Mouse (Mus musculus) embryonic facial prominence, embryonic 12.5 days (tissue): ENCODE data around the gene Colq. TPM values are rescaled to one million over a fixed set of nuclear protein-coding genes. Genes with fewer than 3 reads are reported as not detected.

Source experiments
- ATAC-seq: fragments of 200-750 bp; cut with Nextera tagmentation; 2 replicates; pipeline ENCODE4 v1.8.0; 2017; ENCODE audit not compliant: insufficient number of reproducible peaks, insufficient read depth, low FRiP score, low TSS enrichment
- H3K27ac ChIP-seq: fragments of 300-500 bp; sonication (generic); 2 replicates; pipeline ENCODE4 v1.5.1; 2016; ENCODE audit warnings: mild to moderate bottlenecking
- H3K27me3 ChIP-seq: fragments of 300-500 bp; sonication (generic); 2 replicates; pipeline ENCODE4 v1.6.1; 2016; ENCODE audit warnings: mild to moderate bottlenecking, moderate library complexity
- H3K36me3 ChIP-seq: fragments of 300-500 bp; sonication (generic); 2 replicates; pipeline ENCODE4 v1.6.1; 2016; ENCODE audit warnings: mild to moderate bottlenecking
- H3K4me1 ChIP-seq: fragments of 300-500 bp; sonication (generic); 2 replicates; pipeline ENCODE4 v1.6.1; 2016
- H3K4me2 ChIP-seq: fragments of 300-500 bp; sonication (generic); replicated peaks from 2 replicates; pipeline ENCODE4 v1.6.1; 2016; ENCODE audit warnings: mild to moderate bottlenecking, moderate library complexity
- H3K4me3 ChIP-seq: fragments of 300-500 bp; sonication (generic); 2 replicates; pipeline ENCODE4 v1.5.1; 2016; ENCODE audit warnings: mild to moderate bottlenecking
- H3K9ac ChIP-seq: fragments of 300-500 bp; sonication (generic); 2 replicates; pipeline ENCODE4 v1.6.1; 2016; ENCODE audit warnings: mild to moderate bottlenecking, moderate library complexity
- H3K9me3 ChIP-seq: fragments of 300-500 bp; sonication (generic); 2 replicates; pipeline ENCODE4 v1.6.1; 2016; ENCODE audit warnings: mild to moderate bottlenecking, moderate library complexity
- WGBS: fragments of 180-500 bp; shearing (Covaris S2); methylation state at CpG from one replicate; pipeline ENCODE4 v1.1.7; 2016; 5-methylcytosine and 5-hydroxymethylcytosine counted together
- polyA plus RNA-seq: library from polyadenylated mRNA; unstranded; fragments of >200 nt; fragmentation: Nextera tagmentation; extraction: Ambion mirVana; gene quantifications from 2 replicates; pipeline ENCODE4 v1.2.1, GENCODE M21; 2016

Colq gene
- polyA plus RNA-seq, 1 experiment from 2014 or later: 1.0 TPM

DNA sequence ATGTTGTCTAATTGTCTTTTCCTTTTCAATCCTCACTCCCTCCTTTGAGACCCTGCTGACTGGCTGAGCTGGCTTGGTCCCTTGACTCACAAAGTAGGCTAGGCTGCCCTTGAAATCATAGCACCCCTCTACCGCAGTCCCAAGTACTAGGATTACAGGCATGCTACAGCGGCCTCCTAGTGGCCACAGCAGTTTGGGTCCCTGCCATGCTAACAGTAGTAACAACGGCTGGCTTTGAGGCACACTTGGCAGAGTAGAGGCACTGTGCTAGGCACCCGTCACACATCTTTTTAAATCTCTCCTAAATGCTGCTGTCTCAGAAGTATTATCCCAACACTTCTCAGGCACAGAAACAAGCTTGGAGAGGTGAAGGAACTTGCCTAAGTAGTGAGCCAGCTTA is 104.7 kb downstream of the Colq start:
- Histone ChIP-seq H3K4me1 (no peaks in the 10 kb centered on the region), H3K9ac (no peak overlapping the region), H3K36me3 (peaks cover 79% of the 10 kb centered on the region), H3K27me3 (no peaks in the 10 kb centered on the region), H3K4me2 (no peak overlapping the region), H3K4me3 (no peak overlapping the region), H3K9me3 (no peaks in the 10 kb centered on the region), H3K27ac (no peak overlapping the region)
- no peak for ATAC-seq
- 81% methylated on average over 4 of the region's 4 CpGs for WGBS

DNA sequence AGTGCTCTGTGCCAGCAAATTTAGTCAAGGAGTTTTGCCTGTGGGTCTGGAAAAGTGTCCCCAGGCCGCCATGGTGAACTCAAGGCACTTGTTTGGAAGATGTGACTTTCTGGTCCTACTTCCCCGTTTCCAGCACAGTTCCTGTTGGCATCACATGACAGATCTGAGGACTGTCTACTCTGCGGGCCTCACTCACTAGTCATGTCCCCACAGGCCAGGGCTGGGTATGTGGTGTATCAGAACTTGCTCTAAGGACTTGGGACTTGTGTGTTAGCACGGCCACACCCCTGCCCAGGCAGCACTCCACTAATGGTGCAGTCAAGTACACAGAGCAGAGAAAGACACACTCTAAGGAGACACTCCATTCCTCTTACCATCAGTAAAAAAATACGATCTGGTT is 108.7 kb downstream of the Colq start:
- no peak for ATAC-seq
- Histone ChIP-seq H3K4me1 (no peaks in the 10 kb centered on the region), H3K9ac (no peak overlapping the region), H3K4me3 (no peak overlapping the region), H3K27me3 (no peaks in the 10 kb centered on the region), H3K36me3 (peaks cover 86% of the 10 kb centered on the region), H3K27ac (no peak overlapping the region), H3K9me3 (no peaks in the 10 kb centered on the region), H3K4me2 (no peak overlapping the region)
- 88% methylated on average over 5 of the region's 5 CpGs for WGBS

GRCm38 (mm10) chr14:31473297-31473696 is 117.8 kb downstream of the Colq start:
- Histone ChIP-seq H3K4me3 (no peak overlapping the region), H3K4me1 (no peaks in the 10 kb centered on the region), H3K9me3 (no peaks in the 10 kb centered on the region), H3K36me3 (peaks cover 2% of the 10 kb centered on the region), H3K27ac (no peak overlapping the region), H3K27me3 (no peaks in the 10 kb centered on the region), H3K4me2 (no peak overlapping the region), H3K9ac (no peak overlapping the region)
- 79% methylated on average over 2 of the region's 2 CpGs for whole genome bisulfite sequencing
- ATAC-seq: no peak

Other genes with a start within 250 kb of the Colq start
- gene Sh3bp5, start 155.3 kb downstream of the Colq start, polyA plus RNA-seq: 34.7 and 36.3 TPM in 2 replicates
- 27.7 and 28.0 TPM in 2 replicates for gene Eaf1, start 96.9 kb downstream of the Colq start, polyA plus RNA-seq
- gene Mettl6, start 96.3 kb downstream of the Colq start, polyA plus RNA-seq: 85.6 and 87.2 TPM in 2 replicates
- gene Gm49387, start 49.5 kb upstream of the Colq start, polyA plus RNA-seq: 2.3 TPM in 1 of 2 replicates, not detected in the other
- 25.3 and 28.5 TPM in 2 replicates for gene Btd, start 49.7 kb upstream of the Colq start, polyA plus RNA-seq
- gene Hacl1, start 49.9 kb upstream of the Colq start, polyA plus RNA-seq: 10.6 and 13.8 TPM in 2 replicates
- gene Ankrd28, start 239.3 kb upstream of the Colq start, polyA plus RNA-seq: 9.9 and 11.0 TPM in 2 replicates